Mouse (Mus musculus): ENCODE results near the gene Oas2.
"Not testable (repeated sequence)": the region's sequence is repeated elsewhere in the genome, so short reads cannot be mapped to it uniquely, and the experiment has no call there.

- not testable (repeated sequence) for TF ChIP-seq CTCF (IDR thresholded peaks at IDR 0.05; ENCODE audit: borderline replicate concordance, insufficient read depth, low read depth, low read length); POLR2A (IDR thresholded peaks at IDR 0.05; ENCODE audit: borderline replicate concordance, insufficient read depth, low read length)
Observed at GRCm38 (mm10) chr5:120798147-120798546, 48.5 kb upstream of the Oas2 start.

All from cerebellum, adult 2 months (tissue).